Mouse (Mus musculus) monocyte, adult 59 days (primary cell): ENCODE results near the gene Nav2. TPM values are rescaled to one million over a fixed set of nuclear protein-coding genes. Genes with fewer than 3 reads are reported as not detected.

Source experiments
- total RNA-seq, 2 experiments: library from RNA; stranded (reverse); gene quantifications; one replicate each; pipeline ENCODE4 v1.2.4; 2023

Gene Nav2
- total RNA-seq, result 1 to 10 TPM; 5.4 to 6.4 TPM

GRCm38 (mm10) chr7:48908521-48909341, at the start of gene Nav2:
Nav2 (plus strand) TSS chr7:48908716.

GRCm38 (mm10) chr7:48881486-48881885, 27.0 kb upstream of the Nav2 start, which contains the start of gene E2f8:
E2f8 (minus strand) TSS chr7:48881596.

GRCm38 (mm10) chr7:49636491-49637115, 728.1 kb downstream of the Nav2 start, which contains the start of gene Dbx1:
Dbx1 (minus strand) TSS chr7:49636849.

Other genes with a start within 250 kb of the Nav2 start
- gene Zdhhc13, start 119.7 kb upstream of the Nav2 start, total RNA-seq, result 10 to 100 TPM; 20.6 to 22.4 TPM
- not detected for gene Csrp3, start 60.7 kb upstream of the Nav2 start, total RNA-seq
- 1 to 10 TPM; 5.5 to 6.8 TPM for gene E2f8, start 27.1 kb upstream of the Nav2 start, total RNA-seq